Mouse (Mus musculus) splenic B cell, adult 2 months (primary cell): Measurements from ENCODE around the gene Mia2.

Source experiments
- DNase-seq: peaks from one replicate; pipeline ENCODE4 v3.0.0-alpha.2; 2011; ENCODE audit warnings: low read depth, low spot score
- H3K27me3 ChIP-seq: 2 replicates; pipeline ENCODE4 v1.6.1; 2012; ENCODE audit warnings: mild to moderate bottlenecking, low read length, moderate library complexity, mixed read lengths; ENCODE audit not compliant: control insufficient read depth, poor library complexity, insufficient read depth, severe bottlenecking
- H3K36me3 ChIP-seq: 2 replicates; pipeline ENCODE4 v1.6.1; 2012; ENCODE audit warnings: mild to moderate bottlenecking, low read length, moderate library complexity, mixed read lengths; ENCODE audit not compliant: control insufficient read depth, poor library complexity, insufficient read depth, severe bottlenecking

The Mia2 gene

DNA sequence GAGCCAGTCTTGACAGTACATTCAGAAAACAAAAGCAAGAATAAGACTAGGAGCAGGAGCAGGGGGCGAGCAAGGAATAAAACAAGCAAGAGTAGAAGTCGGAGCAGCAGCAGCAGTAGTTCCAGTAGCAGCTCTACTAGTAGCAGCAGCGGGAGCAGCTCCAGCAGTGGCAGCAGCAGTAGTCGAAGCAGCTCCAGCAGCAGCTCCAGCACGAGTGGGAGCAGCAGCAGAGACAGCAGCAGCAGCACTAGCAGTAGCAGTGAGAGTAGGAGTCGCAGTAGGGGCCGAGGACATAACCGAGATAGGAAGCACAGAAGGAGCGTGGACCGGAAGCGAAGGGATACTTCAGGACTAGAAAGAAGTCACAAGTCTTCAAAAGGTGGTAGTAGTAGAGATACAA is 23.3 kb upstream of the Mia2 start:
- no peak for DNase-seq
- H3K36me3 ChIP-seq, result peaks cover 16% of the 10 kb centered on the region; the same call in 1 of the 2 replicates
- H3K27me3 ChIP-seq, result no peaks in the 10 kb centered on the region

DNA sequence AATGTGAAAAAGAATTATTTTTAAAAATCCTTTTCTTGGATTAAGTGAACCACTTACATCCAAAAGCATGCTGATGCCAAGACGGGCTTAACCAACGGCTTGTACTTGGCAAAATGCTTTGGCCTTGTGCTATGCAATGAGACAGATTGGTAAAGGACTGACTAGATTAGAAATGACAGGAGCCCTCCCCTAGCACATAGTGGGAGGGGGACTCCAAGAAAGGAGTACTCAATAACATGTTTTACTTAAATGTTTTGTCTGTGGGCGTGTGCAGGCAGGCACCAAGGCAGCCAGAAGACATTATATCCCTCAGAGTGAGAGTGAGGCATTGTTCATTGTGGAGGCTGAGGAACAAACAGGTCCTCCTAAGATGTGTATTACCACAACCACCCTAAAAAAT is 21.5 kb upstream of the Mia2 start:
- Histone ChIP-seq H3K36me3 (peaks cover 16% of the 10 kb centered on the region; the same call in 1 of the 2 replicates), H3K27me3 (no peaks in the 10 kb centered on the region)
- no peak for DNase-seq

DNA sequence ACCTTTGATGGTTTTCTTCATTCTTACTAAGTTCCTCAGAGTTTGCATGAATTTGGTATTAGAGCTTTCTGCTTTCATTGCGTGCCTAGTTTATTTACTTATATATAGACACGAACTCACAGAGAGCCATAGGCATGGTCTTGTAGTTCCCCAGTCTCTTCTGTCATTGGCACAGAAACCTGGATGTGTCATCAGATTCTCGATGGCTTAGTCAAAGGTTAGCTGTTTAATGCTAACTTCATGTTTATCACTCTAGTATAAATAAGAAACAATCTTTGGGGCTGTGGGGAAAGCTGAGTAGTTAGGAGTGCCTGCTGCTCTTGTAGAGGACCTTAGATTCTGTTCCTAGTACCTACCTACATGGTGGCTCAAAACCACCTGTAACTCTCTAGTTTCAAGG is 18.6 kb upstream of the Mia2 start:
- no peak for DNase-seq
- H3K27me3 ChIP-seq, result no peaks in the 10 kb centered on the region
- H3K36me3 ChIP-seq, result peaks cover 5% of the 10 kb centered on the region; the same call in 1 of the 2 replicates

DNA sequence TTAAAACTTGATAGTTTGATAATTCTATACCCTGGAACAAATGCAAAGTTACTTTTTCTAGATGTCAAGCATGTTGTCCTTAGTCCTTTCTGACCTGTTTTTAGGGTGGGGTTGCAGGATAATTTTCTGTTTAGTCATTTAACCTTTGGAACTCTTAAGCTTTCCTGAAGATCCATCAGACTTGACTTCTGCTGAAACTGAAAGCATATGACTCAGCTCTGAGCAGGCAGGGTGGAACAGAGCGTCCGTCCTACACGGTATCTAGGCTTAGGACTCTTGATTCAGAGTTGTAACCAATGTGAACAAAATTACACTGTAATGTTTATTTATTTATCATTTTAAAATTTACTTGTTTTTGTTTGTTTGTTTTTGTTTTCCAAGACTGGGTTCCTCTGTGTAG is 17.7 kb upstream of the Mia2 start:
- Histone ChIP-seq H3K36me3 (no peaks in the 10 kb centered on the region), H3K27me3 (no peaks in the 10 kb centered on the region)
- no peak for DNase-seq

DNA sequence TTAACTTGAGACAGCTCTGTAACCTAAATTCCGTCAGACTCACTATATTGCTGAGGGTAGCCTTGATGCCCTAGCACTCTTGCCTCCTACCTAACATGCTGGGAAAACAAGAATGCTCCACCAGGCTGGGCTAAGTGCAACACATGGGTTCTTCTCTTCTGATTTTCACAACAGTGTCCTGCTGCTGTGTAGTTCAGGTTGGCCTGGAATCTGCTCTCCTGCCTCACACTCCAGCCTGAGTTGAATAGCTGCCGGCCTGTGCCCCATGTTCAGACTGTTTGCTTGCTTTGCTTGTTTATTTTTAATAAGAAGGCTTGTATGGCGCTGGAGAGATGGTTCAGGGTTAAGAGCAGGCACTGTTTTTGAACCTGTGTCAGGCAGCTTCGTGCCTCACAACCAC is 15.1 kb upstream of the Mia2 start:
- Histone ChIP-seq H3K27me3 (no peaks in the 10 kb centered on the region), H3K36me3 (no peaks in the 10 kb centered on the region)
- DNase-seq, result no peak

DNA sequence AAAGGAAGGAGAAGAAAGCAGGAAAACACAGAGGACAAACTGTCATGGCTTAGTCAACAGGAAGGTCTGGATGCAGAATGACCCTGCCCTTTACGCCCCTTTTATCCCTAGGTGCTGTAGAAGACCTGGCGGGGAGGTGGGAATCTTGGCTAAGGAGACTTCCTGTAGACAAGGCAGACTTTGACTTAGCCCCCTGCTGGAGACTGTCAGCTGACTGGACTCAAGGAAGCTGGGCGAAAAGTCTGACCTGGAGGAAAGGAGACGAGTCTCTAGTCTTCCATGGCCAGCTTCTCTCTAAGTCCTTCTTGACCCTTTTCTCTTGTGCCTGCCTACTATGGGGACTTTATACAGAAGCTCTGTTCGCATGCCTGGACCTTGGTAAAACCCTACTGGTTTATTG is 11.2 kb upstream of the Mia2 start:
- no peaks in the 10 kb centered on the region for H3K27me3 ChIP-seq
- DNase-seq, result no peak
- no peaks in the 10 kb centered on the region for H3K36me3 ChIP-seq

DNA sequence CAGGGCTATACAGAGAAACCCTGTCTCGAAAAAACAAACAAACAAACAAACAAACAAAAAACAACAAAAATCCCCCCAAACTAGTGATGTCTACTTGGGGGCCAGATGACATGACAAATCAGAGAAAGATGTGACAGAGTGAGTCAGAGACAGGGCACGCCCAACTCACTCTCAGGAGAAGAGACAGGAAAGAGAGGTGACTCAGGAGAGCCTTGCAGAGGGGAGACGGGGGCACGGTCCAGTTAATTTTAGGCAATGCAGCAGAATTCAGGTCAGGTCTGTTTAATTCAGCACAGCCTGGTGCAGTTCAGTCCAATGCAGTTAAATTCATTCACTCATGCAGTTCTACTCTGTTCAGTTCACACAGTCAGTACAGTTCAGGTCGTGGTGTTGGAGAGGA is 9.4 kb upstream of the Mia2 start:
- Histone ChIP-seq H3K36me3 (no peaks in the 10 kb centered on the region), H3K27me3 (no peaks in the 10 kb centered on the region)
- no peak for DNase-seq

DNA sequence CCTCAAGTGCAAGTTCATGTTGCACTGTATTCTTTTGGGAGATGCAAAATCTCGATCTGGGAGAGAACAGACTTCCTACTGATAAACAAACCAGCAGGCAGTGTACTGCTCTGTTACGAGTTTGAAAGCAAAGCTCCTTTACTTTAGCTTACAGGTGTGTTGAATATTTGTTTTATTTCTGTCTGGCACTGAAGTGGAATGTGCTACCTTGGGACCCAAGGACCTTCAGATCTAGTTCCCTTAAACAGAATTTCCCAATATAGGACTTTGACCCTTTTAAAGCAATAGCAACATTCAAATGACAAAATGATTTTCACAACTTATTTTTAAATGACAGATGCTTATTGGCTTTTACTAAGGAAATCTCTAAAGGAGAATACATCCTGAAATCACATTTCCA is 2.1 kb upstream of the Mia2 start:
- H3K36me3 ChIP-seq, result no peaks in the 10 kb centered on the region
- H3K27me3 ChIP-seq, result no peaks in the 10 kb centered on the region
- DNase-seq, result no peak

DNA sequence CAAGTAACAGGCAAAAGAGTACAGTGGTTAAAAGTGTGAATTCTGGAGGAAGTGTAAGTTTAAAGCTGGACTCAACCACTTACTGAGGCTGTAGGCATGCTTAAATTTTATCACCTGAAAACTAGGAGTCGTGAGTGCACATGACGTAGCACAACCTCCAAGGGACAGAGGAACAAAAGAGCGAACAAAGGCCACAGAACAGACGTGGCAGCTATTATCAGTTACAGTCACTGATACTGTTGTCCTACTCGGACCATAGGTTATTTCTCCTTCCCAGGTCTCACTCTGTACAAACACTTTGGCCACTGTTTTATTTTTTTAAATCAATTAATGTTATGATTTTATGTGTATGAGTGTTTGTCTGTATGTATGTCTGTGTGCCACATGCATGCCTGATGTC is 9.2 kb downstream of the Mia2 start:
- DNase-seq, result no peak
- H3K36me3 ChIP-seq, result no peaks in the 10 kb centered on the region
- no peaks in the 10 kb centered on the region for H3K27me3 ChIP-seq

DNA sequence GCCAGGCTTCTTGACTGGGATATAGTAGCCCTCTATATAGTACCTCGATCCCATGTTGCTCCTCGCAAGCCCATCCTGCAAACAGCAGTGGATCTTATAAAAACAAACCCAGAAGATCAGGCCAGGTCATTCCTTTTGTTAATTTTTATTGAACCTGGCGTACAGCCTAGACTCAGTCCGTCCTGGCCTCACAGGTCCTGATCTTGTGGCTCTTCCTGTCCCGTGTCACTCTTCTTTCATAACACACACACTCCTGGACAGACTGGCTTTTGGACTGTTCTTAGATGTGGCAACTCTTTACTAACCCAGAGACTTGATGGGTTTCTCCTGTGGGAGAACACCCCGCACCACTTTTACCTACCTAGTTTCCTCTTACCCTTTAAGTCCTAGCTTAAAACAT is 10.3 kb downstream of the Mia2 start:
- Histone ChIP-seq H3K36me3 (no peaks in the 10 kb centered on the region), H3K27me3 (no peaks in the 10 kb centered on the region)
- no peak for DNase-seq

DNA sequence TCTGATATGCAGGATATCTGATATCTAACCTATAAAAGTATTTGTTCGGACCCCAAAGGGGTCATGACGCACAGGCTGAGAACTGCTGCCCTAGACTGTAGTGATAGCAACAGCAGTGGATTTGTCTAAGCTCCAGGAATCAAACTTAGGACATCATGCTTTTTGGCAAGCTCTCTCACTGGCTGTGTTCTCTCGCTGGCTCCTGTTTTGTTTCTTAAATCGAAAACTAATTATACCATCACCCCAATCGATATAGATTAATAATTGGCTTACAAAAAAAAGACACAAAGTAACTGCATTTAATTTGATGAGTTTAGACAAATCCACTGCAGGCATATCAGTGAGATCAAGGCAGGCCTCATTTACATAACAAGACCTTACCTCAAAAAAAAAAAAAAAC is 10.9 kb downstream of the Mia2 start:
- no peaks in the 10 kb centered on the region for H3K27me3 ChIP-seq
- DNase-seq, result no peak
- no peaks in the 10 kb centered on the region for H3K36me3 ChIP-seq

DNA sequence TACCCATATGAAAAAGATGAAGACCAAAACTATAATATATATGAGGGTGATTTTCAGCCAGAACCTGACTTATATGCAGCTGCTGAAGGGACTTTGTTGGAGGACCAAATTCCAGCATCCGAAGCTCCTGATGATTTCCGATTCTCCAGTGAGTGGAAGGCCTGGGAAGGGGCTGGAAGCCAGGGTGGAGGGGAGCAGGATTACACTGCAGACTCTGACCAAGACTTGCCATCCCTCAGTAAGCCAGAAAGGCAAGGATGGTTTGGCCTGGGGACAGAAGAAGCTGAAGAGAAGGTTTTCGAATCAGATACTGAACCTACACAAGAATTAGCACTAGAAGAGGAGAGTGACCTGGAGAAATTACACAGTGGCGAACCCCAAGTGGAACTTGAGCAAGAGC is 12.3 kb downstream of the Mia2 start:
- H3K27me3 ChIP-seq, result no peaks in the 10 kb centered on the region
- no peaks in the 10 kb centered on the region for H3K36me3 ChIP-seq
- no peak for DNase-seq

DNA sequence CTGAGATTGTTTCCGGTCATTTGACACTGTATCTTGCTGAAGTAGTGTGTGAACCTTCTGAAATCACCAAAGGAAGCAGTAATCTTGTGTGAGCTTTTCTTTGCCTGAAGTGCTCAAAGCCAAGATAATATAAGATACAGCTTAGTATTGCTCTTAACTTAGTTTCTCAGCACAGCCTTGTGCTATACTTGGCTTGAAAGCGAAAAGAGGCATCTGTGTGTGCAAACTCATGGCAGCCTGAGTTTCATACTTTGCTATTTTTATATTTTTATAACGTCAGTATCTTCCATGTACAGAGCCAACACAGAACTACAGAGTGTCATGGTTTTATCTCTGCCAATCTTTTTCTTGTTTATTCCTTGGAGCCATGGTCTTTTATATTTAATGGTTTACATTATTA is 21.6 kb downstream of the Mia2 start:
- Histone ChIP-seq H3K36me3 (no peaks in the 10 kb centered on the region), H3K27me3 (no peaks in the 10 kb centered on the region)
- DNase-seq, result no peak

DNA sequence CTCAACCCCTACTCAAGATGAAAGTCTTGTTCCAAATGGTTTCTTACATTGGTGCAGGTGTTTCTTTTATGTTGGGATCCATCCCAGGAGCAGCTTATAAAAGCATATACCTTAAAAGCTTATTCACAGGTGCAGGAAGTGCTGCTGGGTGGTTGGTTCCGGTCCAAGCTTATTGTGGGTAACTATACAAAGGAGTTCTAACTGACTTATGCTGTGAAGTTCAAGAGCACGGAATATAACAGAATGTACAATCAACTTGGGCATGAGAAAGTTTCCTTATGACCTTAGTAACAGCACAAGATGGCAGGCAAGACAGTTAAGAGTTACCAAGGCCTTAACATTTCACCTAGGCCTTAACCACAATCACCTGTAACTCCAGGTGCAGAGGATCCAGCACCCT is 29.8 kb downstream of the Mia2 start:
- H3K27me3 ChIP-seq, result no peaks in the 10 kb centered on the region
- H3K36me3 ChIP-seq, result no peaks in the 10 kb centered on the region
- no peak for DNase-seq

DNA sequence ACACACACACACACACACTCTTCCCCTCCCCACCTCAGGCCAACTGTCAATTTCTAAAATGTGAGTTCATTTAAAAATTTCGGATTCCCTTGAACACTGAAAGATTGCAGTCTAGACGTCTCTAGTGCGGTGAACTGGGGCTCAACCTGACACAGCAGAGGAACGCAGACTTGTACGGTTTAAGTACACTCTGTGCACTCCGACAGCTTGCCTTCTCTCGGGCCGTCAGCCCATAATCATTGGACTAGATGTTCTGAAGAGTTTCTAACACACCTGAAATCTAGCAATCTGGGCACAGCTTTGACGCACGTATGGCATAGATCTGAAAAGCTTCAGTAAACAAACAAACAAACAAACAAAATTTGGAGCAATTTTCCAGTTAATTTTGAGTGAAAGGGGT is 32.9 kb downstream of the Mia2 start:
- Histone ChIP-seq H3K27me3 (no peaks in the 10 kb centered on the region), H3K36me3 (no peaks in the 10 kb centered on the region; the same call in 1 of the 2 replicates)
- DNase-seq, result no peak

DNA sequence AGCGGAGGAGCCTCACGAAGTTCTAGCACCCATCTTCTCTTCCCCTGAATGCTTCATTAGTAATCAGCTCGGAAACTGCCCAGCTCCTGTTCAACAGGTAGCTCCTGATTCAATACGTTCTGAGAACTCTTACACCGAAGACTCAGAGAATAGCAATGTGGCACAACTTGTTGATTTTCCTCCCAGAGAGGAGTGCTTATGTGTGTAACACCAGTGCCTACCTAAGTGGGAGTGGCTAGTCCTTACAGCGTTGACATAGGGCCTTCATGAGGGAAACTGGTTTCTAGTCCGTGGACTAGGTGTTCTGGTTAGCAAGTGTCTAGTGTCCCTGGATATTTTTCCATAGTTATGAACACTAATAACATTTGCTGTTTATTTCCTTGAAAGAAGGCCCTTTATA is 33.4 kb downstream of the Mia2 start:
- no peak for DNase-seq
- no peaks in the 10 kb centered on the region; the same call in 1 of the 2 replicates for H3K36me3 ChIP-seq
- H3K27me3 ChIP-seq, result no peaks in the 10 kb centered on the region
